Mouse (Mus musculus) myocyte (in vitro differentiated cells): Measurements from ENCODE around the gene Mdfic.

ENCODE experiments used
- CEBPB ChIP-seq: IDR thresholded peaks from 2 replicates; pipeline ENCODE4 v1.6.1; 2011; ENCODE audit warnings: mild to moderate bottlenecking, moderate library complexity; ENCODE audit not compliant: poor library complexity, insufficient read depth, severe bottlenecking
- E2F4 ChIP-seq: IDR thresholded peaks from one replicate; pipeline ENCODE4 v1.6.1; 2011; ENCODE audit warnings: mild to moderate bottlenecking, control low read depth, moderate library complexity; ENCODE audit not compliant: insufficient read depth
- MAX ChIP-seq: IDR thresholded peaks from one replicate; pipeline ENCODE4 v1.6.1; 2011; ENCODE audit warnings: low read depth, mild to moderate bottlenecking, control low read depth
- MYOD1 ChIP-seq, 3 experiments: IDR thresholded peaks; one replicate each; pipeline ENCODE4 v1.6.1; 2011; ENCODE audit warnings: control low read depth in 2 of 3, low read depth in 2 of 3, mild to moderate bottlenecking in 2 of 3, moderate library complexity in 1 of 3; ENCODE audit not compliant: insufficient read length in 2 of 3, control insufficient read depth in 1 of 3
- MYOG ChIP-seq, 3 experiments: IDR thresholded peaks; one replicate each; pipeline ENCODE4 v1.6.1; 2011; ENCODE audit warnings: control low read depth in 2 of 3, low read depth in 2 of 3, mild to moderate bottlenecking in 2 of 3; ENCODE audit not compliant: insufficient read length in 2 of 3, control insufficient read depth in 1 of 3, insufficient read depth in 1 of 3
- POLR2A ChIP-seq: IDR thresholded peaks from one replicate; pipeline ENCODE4 v1.6.1; 2011; ENCODE audit warnings: low read depth, mild to moderate bottlenecking, control low read depth, moderate library complexity; ENCODE audit not compliant: insufficient read length
- POLR2AphosphoS2 ChIP-seq: IDR thresholded peaks from one replicate; pipeline ENCODE4 v1.6.1; 2011; ENCODE audit warnings: low read depth, control low read depth; ENCODE audit not compliant: insufficient read length
- REST ChIP-seq: IDR thresholded peaks from one replicate; pipeline ENCODE4 v1.6.1; 2011; ENCODE audit warnings: mild to moderate bottlenecking, control low read depth, moderate library complexity; ENCODE audit not compliant: insufficient read depth, insufficient read length
- SRF ChIP-seq: IDR thresholded peaks from one replicate; pipeline ENCODE4 v1.6.1; 2011; ENCODE audit warnings: low read depth; ENCODE audit not compliant: control insufficient read depth, insufficient read length
- TCF12 ChIP-seq: IDR thresholded peaks from one replicate; pipeline ENCODE4 v1.6.1; 2011; ENCODE audit warnings: mild to moderate bottlenecking, control low read depth; ENCODE audit not compliant: poor library complexity, insufficient read depth, severe bottlenecking
- TCF3 ChIP-seq: IDR thresholded peaks from one replicate; pipeline ENCODE4 v1.6.1; 2011; ENCODE audit warnings: low read depth, control low read depth; ENCODE audit not compliant: insufficient read length
- USF1 ChIP-seq: IDR thresholded peaks from one replicate; pipeline ENCODE4 v1.6.1; 2011; ENCODE audit warnings: low read depth, mild to moderate bottlenecking, control low read depth, moderate library complexity

DNA sequence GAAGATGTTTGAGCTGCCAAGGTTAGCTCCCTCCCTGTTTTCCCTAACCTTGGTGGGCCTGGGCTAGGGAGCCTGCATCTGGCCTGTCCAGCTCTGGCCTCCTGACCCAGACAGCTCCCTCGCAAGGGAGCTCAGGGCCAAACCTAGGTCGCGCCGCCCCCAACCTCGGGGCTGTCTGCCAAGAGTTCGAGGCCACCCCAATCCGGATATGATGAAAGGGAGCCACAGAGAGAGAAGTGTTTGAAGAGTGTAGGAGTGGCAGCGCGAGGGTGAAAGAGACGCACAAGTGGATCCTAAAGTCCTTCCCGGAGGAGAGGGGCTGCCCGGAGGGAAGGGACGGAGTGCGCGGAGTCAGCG lies at the start of gene Mdfic:
- TF ChIP-seq MYOG (IDR thresholded peaks at IDR 0.05; ENCODE audit: control insufficient read depth in 1 of 3, insufficient read depth in 1 of 3, insufficient read length in 2 of 3, low read depth in 2 of 3) (no peak), POLR2A (no peak), POLR2AphosphoS2 (no peak), MYOD1 (IDR thresholded peaks at IDR 0.05; ENCODE audit: control insufficient read depth in 1 of 3, insufficient read length in 2 of 3, low read depth in 2 of 3) (no peak), E2F4 (no peak), CEBPB (peak; percentile 71), USF1 (no peak), MAX (no peak), SRF (no peak), TCF12 (no peak), TCF3 (no peak), REST (no peak)
